Mouse (Mus musculus): Measurements from ENCODE around the gene Slc38a2. TPM values are rescaled to one million over a fixed set of nuclear protein-coding genes. Genes with fewer than 3 reads are reported as not detected.

Gene Slc38a2
- polyA plus RNA-seq, 1 experiment from 2014 or later, result 190 TPM

DNA sequence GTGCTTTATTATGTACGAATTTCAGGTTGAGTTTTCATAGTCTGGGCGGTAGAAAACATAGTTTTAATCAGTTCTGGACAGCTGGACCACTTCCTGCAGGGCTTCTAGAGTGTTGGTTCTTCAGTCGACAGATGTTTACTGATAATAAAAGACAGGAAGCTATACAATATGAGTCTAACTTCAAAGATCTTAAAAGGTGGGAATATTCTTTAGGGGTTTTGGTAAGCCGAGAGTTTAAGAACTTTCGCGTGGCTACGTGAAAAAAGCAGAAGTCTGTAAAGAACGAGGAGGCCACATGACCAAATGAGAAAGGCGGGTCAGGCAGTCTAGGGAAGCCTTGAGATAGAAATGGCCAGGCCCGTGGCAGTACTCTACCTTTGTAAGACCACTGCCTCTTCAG lies 29.5 kb upstream of the Slc38a2 start:
- WGBS, result 57% methylated on average over 10 of the region's 10 CpGs
- no peak for ATAC-seq (replicated peaks; ENCODE audit: extremely low read depth, insufficient read depth, low FRiP score)
- Histone ChIP-seq H3K9ac (ENCODE audit: low read length) (no peak overlapping the region), H3K27ac (ENCODE audit: low read length) (no peak overlapping the region; the same call in 1 of the 2 replicates), H3K4me2 (ENCODE audit: low read depth, low read length) (no peak overlapping the region), H3K4me1 (ENCODE audit: control insufficient read depth, insufficient read depth, low read length) (peaks cover 13% of the 10 kb centered on the region), H3K27me3 (ENCODE audit: control insufficient read depth, insufficient read depth, low read length) (no peaks in the 10 kb centered on the region), H3K9me3 (replicated peaks; ENCODE audit: control insufficient read depth, low read length) (no peaks in the 10 kb centered on the region), H3K4me3 (ENCODE audit: low read length) (no peak overlapping the region), H3K36me3 (ENCODE audit: control insufficient read depth, insufficient read depth) (no peaks in the 10 kb centered on the region)

- Histone ChIP-seq H3K27ac (ENCODE audit: low read length) (peak overlapping the region; percentile 12; the same call in 1 of the 2 replicates), H3K36me3 (ENCODE audit: control insufficient read depth, insufficient read depth) (no peaks in the 10 kb centered on the region), H3K9me3 (replicated peaks; ENCODE audit: control insufficient read depth, low read length) (no peaks in the 10 kb centered on the region), H3K27me3 (ENCODE audit: control insufficient read depth, insufficient read depth, low read length) (no peaks in the 10 kb centered on the region), H3K4me3 (ENCODE audit: low read length) (no peak overlapping the region), H3K9ac (ENCODE audit: low read length) (no peak overlapping the region), H3K4me1 (ENCODE audit: control insufficient read depth, insufficient read depth, low read length) (peaks cover 9% of the 10 kb centered on the region), H3K4me2 (ENCODE audit: low read depth, low read length) (no peak overlapping the region)
- WGBS, result 66% methylated on average over 4 of the region's 4 CpGs
- ATAC-seq (replicated peaks; ENCODE audit: extremely low read depth, insufficient read depth, low FRiP score), result no peak
Measured at GRCm38 (mm10) chr15:96728346-96728745, 28.8 kb upstream of the Slc38a2 start.

GRCm38 (mm10) chr15:96724506-96724905 lies 25.0 kb upstream of the Slc38a2 start:
- no peaks in the 10 kb centered on the region for H3K27me3 ChIP-seq (ENCODE audit: control insufficient read depth, insufficient read depth, low read length)
- no peak overlapping the region for H3K4me3 ChIP-seq (ENCODE audit: low read length)
- H3K9me3 ChIP-seq (replicated peaks; ENCODE audit: control insufficient read depth, low read length), result no peaks in the 10 kb centered on the region
- ATAC-seq (replicated peaks; ENCODE audit: extremely low read depth, insufficient read depth, low FRiP score), result no peak
- H3K9ac ChIP-seq (ENCODE audit: low read length), result no peak overlapping the region
- no peaks in the 10 kb centered on the region for H3K36me3 ChIP-seq (ENCODE audit: control insufficient read depth, insufficient read depth)
- H3K4me1 ChIP-seq (ENCODE audit: control insufficient read depth, insufficient read depth, low read length), result peaks cover 3% of the 10 kb centered on the region
- no peak overlapping the region for H3K4me2 ChIP-seq (ENCODE audit: low read depth, low read length)
- H3K27ac ChIP-seq (ENCODE audit: low read length), result no peak overlapping the region

GRCm38 (mm10) chr15:96722228-96722627 lies 22.7 kb upstream of the Slc38a2 start:
- no peak for ATAC-seq (replicated peaks; ENCODE audit: extremely low read depth, insufficient read depth, low FRiP score)
- Histone ChIP-seq H3K27me3 (ENCODE audit: control insufficient read depth, insufficient read depth, low read length) (no peaks in the 10 kb centered on the region), H3K36me3 (ENCODE audit: control insufficient read depth, insufficient read depth) (no peaks in the 10 kb centered on the region), H3K4me1 (ENCODE audit: control insufficient read depth, insufficient read depth, low read length) (no peaks in the 10 kb centered on the region), H3K27ac (ENCODE audit: low read length) (no peak overlapping the region), H3K9ac (ENCODE audit: low read length) (no peak overlapping the region), H3K4me3 (ENCODE audit: low read length) (no peak overlapping the region), H3K9me3 (replicated peaks; ENCODE audit: control insufficient read depth, low read length) (no peaks in the 10 kb centered on the region), H3K4me2 (ENCODE audit: low read depth, low read length) (no peak overlapping the region)
- 79% methylated on average over 7 of the region's 7 CpGs for WGBS

- H3K27ac ChIP-seq (ENCODE audit: low read length), result no peak overlapping the region
- no peak overlapping the region for H3K4me3 ChIP-seq (ENCODE audit: low read length)
- no peak overlapping the region for H3K4me2 ChIP-seq (ENCODE audit: low read depth, low read length)
- no peak for ATAC-seq (replicated peaks; ENCODE audit: extremely low read depth, insufficient read depth, low FRiP score)
- no peak overlapping the region for H3K9ac ChIP-seq (ENCODE audit: low read length)
- H3K36me3 ChIP-seq (ENCODE audit: control insufficient read depth, insufficient read depth), result no peaks in the 10 kb centered on the region
- H3K9me3 ChIP-seq (replicated peaks; ENCODE audit: control insufficient read depth, low read length), result no peaks in the 10 kb centered on the region
- peaks cover 3% of the 10 kb centered on the region; the same call in 1 of the 2 replicates for H3K4me1 ChIP-seq (ENCODE audit: control insufficient read depth, insufficient read depth, low read length)
- 83% methylated on average over 6 of the region's 6 CpGs for WGBS
- H3K27me3 ChIP-seq (ENCODE audit: control insufficient read depth, insufficient read depth, low read length), result no peaks in the 10 kb centered on the region
Measured at GRCm38 (mm10) chr15:96720146-96720545, 20.6 kb upstream of the Slc38a2 start.

GRCm38 (mm10) chr15:96718466-96718865 lies 18.9 kb upstream of the Slc38a2 start:
- Histone ChIP-seq H3K4me3 (ENCODE audit: low read length) (no peak overlapping the region), H3K36me3 (ENCODE audit: control insufficient read depth, insufficient read depth) (no peaks in the 10 kb centered on the region), H3K27me3 (ENCODE audit: control insufficient read depth, insufficient read depth, low read length) (no peaks in the 10 kb centered on the region), H3K9ac (ENCODE audit: low read length) (no peak overlapping the region), H3K4me1 (ENCODE audit: control insufficient read depth, insufficient read depth, low read length) (peaks cover 3% of the 10 kb centered on the region; the same call in 1 of the 2 replicates), H3K4me2 (ENCODE audit: low read depth, low read length) (no peak overlapping the region), H3K9me3 (replicated peaks; ENCODE audit: control insufficient read depth, low read length) (no peaks in the 10 kb centered on the region; the same call in 1 of the 2 replicates), H3K27ac (ENCODE audit: low read length) (no peak overlapping the region)
- 70% methylated on average over 7 of the region's 7 CpGs for WGBS
- ATAC-seq (replicated peaks; ENCODE audit: extremely low read depth, insufficient read depth, low FRiP score), result no peak

GRCm38 (mm10) chr15:96717181-96717580 lies 17.7 kb upstream of the Slc38a2 start:
- ATAC-seq (replicated peaks; ENCODE audit: extremely low read depth, insufficient read depth, low FRiP score), result no peak
- no peaks in the 10 kb centered on the region; the same call in 1 of the 2 replicates for H3K9me3 ChIP-seq (replicated peaks; ENCODE audit: control insufficient read depth, low read length)
- H3K4me2 ChIP-seq (ENCODE audit: low read depth, low read length), result no peak overlapping the region
- no peaks in the 10 kb centered on the region for H3K36me3 ChIP-seq (ENCODE audit: control insufficient read depth, insufficient read depth)
- no peaks in the 10 kb centered on the region for H3K27me3 ChIP-seq (ENCODE audit: control insufficient read depth, insufficient read depth, low read length)
- 69% methylated on average over 3 of the region's 3 CpGs for WGBS
- H3K4me3 ChIP-seq (ENCODE audit: low read length), result no peak overlapping the region
- H3K4me1 ChIP-seq (ENCODE audit: control insufficient read depth, insufficient read depth, low read length), result peaks cover 3% of the 10 kb centered on the region; the same call in 1 of the 2 replicates
- H3K9ac ChIP-seq (ENCODE audit: low read length), result no peak overlapping the region
- H3K27ac ChIP-seq (ENCODE audit: low read length), result no peak overlapping the region

DNA sequence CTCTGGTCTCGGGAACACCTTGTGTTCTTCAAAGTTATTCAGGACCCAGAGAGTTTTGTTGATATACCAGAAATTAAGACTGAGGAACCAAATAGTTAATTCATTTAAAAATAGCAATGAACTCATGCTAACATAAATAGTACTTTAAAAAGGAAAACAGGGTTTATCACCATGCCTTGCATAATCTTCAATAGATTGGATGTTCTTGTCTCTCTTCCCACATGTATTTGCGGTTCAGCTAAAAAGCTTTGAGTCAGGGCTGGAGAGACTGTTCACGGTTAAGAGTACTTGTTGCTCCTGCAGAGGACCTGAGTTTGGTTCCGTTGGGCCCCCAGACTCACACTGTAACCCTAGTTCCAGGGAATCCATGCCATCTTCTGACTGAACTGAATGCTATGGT lies 16.8 kb upstream of the Slc38a2 start:
- Histone ChIP-seq H3K27ac (ENCODE audit: low read length) (0 out of 2 replicates have a peak overlapping the region, but pooled peaks have one; percentile 27), H3K9ac (ENCODE audit: low read length) (no peak overlapping the region), H3K27me3 (ENCODE audit: control insufficient read depth, insufficient read depth, low read length) (no peaks in the 10 kb centered on the region), H3K4me3 (ENCODE audit: low read length) (no peak overlapping the region), H3K36me3 (ENCODE audit: control insufficient read depth, insufficient read depth) (no peaks in the 10 kb centered on the region), H3K4me2 (ENCODE audit: low read depth, low read length) (no peak overlapping the region), H3K4me1 (ENCODE audit: control insufficient read depth, insufficient read depth, low read length) (peaks cover 3% of the 10 kb centered on the region; the same call in 1 of the 2 replicates), H3K9me3 (replicated peaks; ENCODE audit: control insufficient read depth, low read length) (no peaks in the 10 kb centered on the region; the same call in 1 of the 2 replicates)
- no peak for ATAC-seq (replicated peaks; ENCODE audit: extremely low read depth, insufficient read depth, low FRiP score)
- 67% methylated on average over 4 of the region's 4 CpGs for WGBS

GRCm38 (mm10) chr15:96715692-96716080 lies 16.2 kb upstream of the Slc38a2 start:
- H3K27ac ChIP-seq (ENCODE audit: low read length), result 0 out of 2 replicates have a peak overlapping the region, but pooled peaks have one; percentile 27
- no peak for ATAC-seq (replicated peaks; ENCODE audit: extremely low read depth, insufficient read depth, low FRiP score)
- peaks cover 7% of the 10 kb centered on the region for H3K4me1 ChIP-seq (ENCODE audit: control insufficient read depth, insufficient read depth, low read length)
- WGBS, result 89% methylated on average over 7 of the region's 7 CpGs
- no peak overlapping the region for H3K9ac ChIP-seq (ENCODE audit: low read length)
- no peak overlapping the region for H3K4me2 ChIP-seq (ENCODE audit: low read depth, low read length)
- H3K9me3 ChIP-seq (replicated peaks; ENCODE audit: control insufficient read depth, low read length), result no peaks in the 10 kb centered on the region; the same call in 1 of the 2 replicates
- H3K4me3 ChIP-seq (ENCODE audit: low read length), result no peak overlapping the region
- H3K36me3 ChIP-seq (ENCODE audit: control insufficient read depth, insufficient read depth), result no peaks in the 10 kb centered on the region
- H3K27me3 ChIP-seq (ENCODE audit: control insufficient read depth, insufficient read depth, low read length), result no peaks in the 10 kb centered on the region

Measured in heart, embryonic 16.5 days (tissue).